Mouse (Mus musculus) lung, postnatal 4 days (tissue): Measurements from ENCODE around the gene Cryl1.

ENCODE experiments used
- DNase-seq, 2 experiments: peaks; one replicate each; pipeline ENCODE4 v3.0.0; 2021

The Cryl1 gene

DNA sequence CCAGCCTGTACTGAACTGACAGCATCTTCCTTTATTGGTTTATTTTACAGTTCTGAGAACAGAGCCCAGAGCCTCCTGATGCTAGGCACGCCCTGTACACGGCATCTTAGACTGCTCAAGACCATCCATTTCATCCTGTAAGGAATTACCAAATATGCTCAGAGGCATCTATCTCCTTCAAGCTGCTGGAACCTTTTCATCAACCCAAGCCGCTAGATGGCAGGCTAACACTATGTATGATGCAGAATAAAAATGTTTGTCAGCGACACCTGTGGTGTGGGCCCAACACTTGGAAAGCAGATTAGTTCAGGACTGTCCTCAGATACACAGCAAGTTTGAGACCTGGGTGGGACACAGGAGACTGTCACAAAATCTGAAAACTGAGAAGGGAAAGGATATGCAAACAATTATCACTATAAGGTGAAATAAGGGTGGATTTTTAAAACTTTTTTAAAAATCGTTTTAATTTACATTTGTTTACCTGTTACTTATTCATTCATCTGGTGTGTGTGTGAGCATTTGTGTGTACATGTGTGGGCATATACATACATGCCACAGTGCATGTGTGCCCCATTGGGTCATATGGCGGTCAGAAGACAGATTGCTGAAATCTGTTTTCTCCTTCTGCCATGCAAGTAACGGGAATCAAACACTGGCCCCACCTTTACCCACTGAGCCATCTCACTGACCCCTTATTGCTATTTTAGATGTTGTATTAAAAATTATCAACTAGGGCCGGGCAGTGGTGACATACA, 25.8 kb downstream of the Cryl1 start:
- DNase-seq = peak; percentile 32 to 81

GRCm38 (mm10) chr14:57367327-57367726, 31.0 kb downstream of the Cryl1 start:
- no peak for DNase-seq

- DNase-seq = no peak
These were observed 31.6 kb downstream of the Cryl1 start for GRCm38 (mm10) chr14:57366724-57367123.

GRCm38 (mm10) chr14:57365341-57365740, 33.0 kb downstream of the Cryl1 start:
- DNase-seq = no peak

GRCm38 (mm10) chr14:57363833-57364232, 34.5 kb downstream of the Cryl1 start:
- no peak for DNase-seq

GRCm38 (mm10) chr14:57362726-57363660, 35.3 kb downstream of the Cryl1 start:
- peak; percentile 74 to 83 for DNase-seq

- no peak for DNase-seq
These were observed 41.3 kb downstream of the Cryl1 start for GRCm38 (mm10) chr14:57357030-57357429.

- no peak for DNase-seq
These were observed 46.7 kb downstream of the Cryl1 start for GRCm38 (mm10) chr14:57351521-57352235.

DNA sequence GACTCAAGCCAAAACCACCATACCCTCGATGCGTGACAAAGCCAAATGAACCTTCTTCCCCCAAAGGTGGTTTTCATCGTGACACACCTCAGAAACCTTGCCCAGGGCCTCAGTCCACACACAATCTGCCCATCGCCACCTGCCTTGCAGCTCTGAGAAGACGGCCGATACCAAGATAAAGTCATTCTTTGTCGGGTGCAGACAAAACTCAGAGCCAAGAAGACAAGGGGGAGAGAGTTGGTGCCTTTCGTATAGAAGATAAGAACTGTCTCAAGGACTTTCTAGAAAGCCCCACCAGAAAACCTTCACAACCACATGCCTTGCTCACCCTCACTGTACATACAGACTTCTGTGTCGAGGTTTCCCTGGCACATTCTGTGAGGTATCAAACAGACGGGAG, 48.4 kb downstream of the Cryl1 start:
- DNase-seq = no peak

- DNase-seq = no peak
These were observed 50.2 kb downstream of the Cryl1 start for GRCm38 (mm10) chr14:57348155-57348554.

DNA sequence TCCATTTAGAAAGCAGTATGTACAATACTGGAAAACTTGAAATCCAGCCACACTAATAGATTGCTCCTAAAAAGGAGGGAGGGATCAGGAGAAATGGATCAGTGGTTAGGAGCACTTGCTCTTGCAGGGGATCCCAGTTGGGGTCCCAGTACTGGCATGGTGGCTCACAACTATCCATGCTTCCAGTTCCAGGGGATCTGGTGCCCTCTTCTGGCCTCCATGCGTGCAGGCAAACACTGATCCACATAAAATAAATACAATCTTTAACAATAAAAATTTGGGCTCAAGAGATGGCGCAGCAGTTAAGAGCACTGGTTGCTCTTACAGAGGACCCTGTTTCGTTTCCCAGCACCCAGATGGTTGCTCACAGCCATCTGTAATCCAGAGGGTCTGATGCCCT, 52.2 kb downstream of the Cryl1 start:
- DNase-seq = no peak

- DNase-seq = peak; percentile 33 to 40
These were observed 53.4 kb downstream of the Cryl1 start for GRCm38 (mm10) chr14:57344781-57345492.

GRCm38 (mm10) chr14:57343057-57343750, 55.1 kb downstream of the Cryl1 start:
- DNase-seq = no peak

GRCm38 (mm10) chr14:57342316-57343055, 55.8 kb downstream of the Cryl1 start:
- no peak for DNase-seq

GRCm38 (mm10) chr14:57338666-57339065, 59.7 kb downstream of the Cryl1 start:
- no peak for DNase-seq

DNA sequence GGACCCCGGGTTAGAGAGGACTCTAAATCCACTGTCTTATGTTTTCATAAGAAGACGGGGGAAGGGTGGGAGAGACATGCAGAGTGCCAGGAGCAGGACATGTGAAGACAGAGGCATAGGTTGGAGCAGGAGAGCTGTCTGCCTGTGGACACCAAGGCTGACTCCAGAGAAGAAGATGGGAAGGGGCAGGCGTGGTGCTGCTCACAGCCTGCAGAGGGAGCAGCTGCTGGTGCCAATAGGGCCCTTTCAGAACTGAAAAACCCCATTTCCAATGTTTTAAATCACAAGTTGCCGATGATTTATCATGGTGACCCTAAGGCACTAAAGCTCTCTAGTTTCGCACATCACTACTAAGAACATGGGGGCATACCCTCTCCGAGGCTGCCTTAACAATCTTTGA, 63.5 kb downstream of the Cryl1 start:
- DNase-seq = no peak

DNA sequence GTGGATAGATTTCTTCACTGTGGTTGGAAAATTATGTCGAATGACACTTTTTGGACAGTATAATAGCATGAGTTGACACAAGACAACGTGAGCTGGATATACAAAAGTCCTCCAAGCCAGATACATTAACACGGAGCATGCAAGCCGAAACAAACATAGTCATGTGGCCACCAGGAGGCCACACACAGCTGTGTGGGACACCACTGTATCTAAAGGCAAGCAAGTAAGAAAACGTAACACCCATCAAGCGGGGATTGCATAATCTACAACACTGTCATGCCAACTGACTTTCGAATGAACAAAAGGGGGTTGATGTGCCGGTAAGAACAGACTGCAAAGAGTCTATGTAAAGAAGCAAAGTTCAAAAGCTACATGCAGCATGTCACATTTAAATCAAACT, 65.8 kb downstream of the Cryl1 start:
- no peak for DNase-seq

GRCm38 (mm10) chr14:57331097-57331496, 67.2 kb downstream of the Cryl1 start:
- no peak for DNase-seq

- no peak for DNase-seq
These were observed 68.7 kb downstream of the Cryl1 start for GRCm38 (mm10) chr14:57329600-57329999.

DNA sequence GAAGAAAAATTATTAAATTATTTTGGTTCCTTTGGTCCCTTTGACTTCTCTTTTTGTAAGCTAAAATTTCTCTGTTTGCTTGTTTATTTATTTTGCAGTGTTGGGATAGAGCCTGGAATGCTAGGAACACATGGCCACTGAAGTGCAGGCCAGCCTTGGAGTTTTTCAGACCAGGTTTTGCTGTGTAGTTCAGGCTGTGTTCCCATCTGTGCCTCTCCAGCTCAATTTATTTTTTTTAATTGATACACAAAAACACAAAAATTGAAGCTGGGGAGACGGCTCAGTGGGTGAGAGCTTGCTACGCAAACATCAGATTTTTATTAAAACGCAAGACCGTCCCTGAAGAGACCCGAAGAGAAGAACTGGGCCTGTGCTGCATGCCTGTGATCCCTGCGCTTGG, 71.6 kb downstream of the Cryl1 start:
- no peak for DNase-seq

- no peak for DNase-seq
These were observed 79.5 kb downstream of the Cryl1 start for GRCm38 (mm10) chr14:57318812-57319211.
